Mouse (Mus musculus): ENCODE data around the gene Grk6. TPM values are rescaled to one million over a fixed set of nuclear protein-coding genes. Genes with fewer than 3 reads are reported as not detected.

Gene Grk6
- total and polyA plus RNA-seq, 2 experiments from 2014 or later = 10.7 to 27.2 TPM

GRCm38 (mm10) chr13:55445361-55446091, 654 bp downstream of the Grk6 start:
- H3K27ac ChIP-seq (ENCODE audit: low read depth) = peak overlapping the region; percentile 89
- peak overlapping the region; percentile 74 for H3K4me3 ChIP-seq (ENCODE audit: low read depth, low read length)
- TF ChIP-seq CTCF (IDR thresholded peaks at IDR 0.05; ENCODE audit: low read depth) (no peak), EP300 (IDR thresholded peaks at IDR 0.05; ENCODE audit: low read depth) (no peak)
- under 1% methylated on average over 62 of the region's 66 CpGs for WGBS
- ATAC-seq (ENCODE audit: insufficient read depth, low read depth) (no peak), DNase-seq (ENCODE audit: low spot score) (no peak)
- H3K4me1 ChIP-seq (ENCODE audit: control insufficient read depth, insufficient read depth) = peaks cover 41% of the 10 kb centered on the region
- peak overlapping the region; percentile 81 for H3K4me2 ChIP-seq (ENCODE audit: low read depth, low read length)
- peak overlapping the region; percentile 78 for H3K9ac ChIP-seq (replicated peaks; ENCODE audit: low read depth, low read length)
- H3K27me3 ChIP-seq (ENCODE audit: control insufficient read depth, insufficient read depth, low read length) = no peaks in the 10 kb centered on the region
- H3K9me3 ChIP-seq (replicated peaks; ENCODE audit: control insufficient read depth, low read length) = no peaks in the 10 kb centered on the region
- H3K36me3 ChIP-seq (replicated peaks; ENCODE audit: control insufficient read depth, insufficient read depth, low read length) = peaks cover 5% of the 10 kb centered on the region; the same call in 1 of the 2 replicates

DNA sequence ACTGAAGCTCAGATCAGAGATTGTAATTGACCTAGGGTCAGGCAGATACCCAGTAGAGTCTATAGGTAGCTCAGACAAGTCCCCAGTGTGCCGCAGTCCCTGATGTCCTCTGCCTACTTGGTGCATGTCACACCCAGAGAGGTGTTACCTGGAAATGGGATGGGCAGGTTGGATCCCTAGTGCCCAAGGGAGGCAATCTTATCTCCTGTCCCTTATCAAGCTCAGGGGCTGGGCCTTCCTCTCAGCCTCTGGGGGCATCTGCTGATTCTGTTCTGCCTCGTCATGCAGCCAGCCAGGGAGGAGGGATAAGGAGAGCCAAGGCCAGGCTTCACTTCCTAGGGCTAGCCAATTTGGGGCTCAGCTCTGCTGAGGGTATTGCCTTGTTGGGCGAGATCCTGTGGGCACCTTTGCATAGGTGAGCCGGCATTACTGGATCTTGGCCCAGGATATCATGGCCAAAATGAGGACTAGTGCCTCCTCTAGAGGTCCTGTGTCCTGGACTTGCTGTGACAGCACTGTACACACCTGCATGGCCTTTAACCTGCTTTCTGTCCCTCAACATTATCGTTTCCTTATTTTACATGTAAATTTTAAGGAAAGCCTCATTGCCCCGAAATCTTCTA, 1.7 kb downstream of the Grk6 start:
- ATAC-seq (ENCODE audit: insufficient read depth, low read depth) = no peak
- peak overlapping the region; percentile 78; the same call in 1 of the 2 replicates for H3K9ac ChIP-seq (replicated peaks; ENCODE audit: low read depth, low read length)
- peak overlapping the region; percentile 74 for H3K4me3 ChIP-seq (ENCODE audit: low read depth, low read length)
- no peaks in the 10 kb centered on the region for H3K27me3 ChIP-seq (ENCODE audit: control insufficient read depth, insufficient read depth, low read length)
- no peak for TF ChIP-seq CTCF (IDR thresholded peaks at IDR 0.05; ENCODE audit: low read depth)
- no peak for TF ChIP-seq EP300 (IDR thresholded peaks at IDR 0.05; ENCODE audit: low read depth)
- H3K36me3 ChIP-seq (replicated peaks; ENCODE audit: control insufficient read depth, insufficient read depth, low read length) = peaks cover 15% of the 10 kb centered on the region
- WGBS = 70% methylated on average over 6 of the region's 6 CpGs
- H3K4me1 ChIP-seq (ENCODE audit: control insufficient read depth, insufficient read depth) = peaks cover 50% of the 10 kb centered on the region
- no peak for DNase-seq (ENCODE audit: low spot score)
- peak overlapping the region; percentile 81 for H3K4me2 ChIP-seq (ENCODE audit: low read depth, low read length)
- H3K9me3 ChIP-seq (replicated peaks; ENCODE audit: control insufficient read depth, low read length) = no peaks in the 10 kb centered on the region
- H3K27ac ChIP-seq (ENCODE audit: low read depth) = no peak overlapping the region

GRCm38 (mm10) chr13:55447543-55447943, 2.7 kb downstream of the Grk6 start:
- 38% methylated on average over 3 of the region's 3 CpGs for WGBS
- Histone ChIP-seq H3K27me3 (ENCODE audit: control insufficient read depth, insufficient read depth, low read length) (no peaks in the 10 kb centered on the region), H3K4me1 (ENCODE audit: control insufficient read depth, insufficient read depth) (peaks cover 57% of the 10 kb centered on the region), H3K4me3 (ENCODE audit: low read depth, low read length) (no peak overlapping the region), H3K36me3 (replicated peaks; ENCODE audit: control insufficient read depth, insufficient read depth, low read length) (peaks cover 25% of the 10 kb centered on the region), H3K4me2 (ENCODE audit: low read depth, low read length) (peak overlapping the region; percentile 81; the same call in 1 of the 2 replicates), H3K9me3 (replicated peaks; ENCODE audit: control insufficient read depth, low read length) (no peaks in the 10 kb centered on the region), H3K9ac (replicated peaks; ENCODE audit: low read depth, low read length) (no peak overlapping the region), H3K27ac (ENCODE audit: low read depth) (no peak overlapping the region; the same call in 1 of the 2 replicates)
- TF ChIP-seq CTCF (IDR thresholded peaks at IDR 0.05; ENCODE audit: low read depth) (no peak), EP300 (IDR thresholded peaks at IDR 0.05; ENCODE audit: low read depth) (no peak)
- ATAC-seq (ENCODE audit: insufficient read depth, low read depth) (no peak), DNase-seq (ENCODE audit: low spot score) (no peak)

DNA sequence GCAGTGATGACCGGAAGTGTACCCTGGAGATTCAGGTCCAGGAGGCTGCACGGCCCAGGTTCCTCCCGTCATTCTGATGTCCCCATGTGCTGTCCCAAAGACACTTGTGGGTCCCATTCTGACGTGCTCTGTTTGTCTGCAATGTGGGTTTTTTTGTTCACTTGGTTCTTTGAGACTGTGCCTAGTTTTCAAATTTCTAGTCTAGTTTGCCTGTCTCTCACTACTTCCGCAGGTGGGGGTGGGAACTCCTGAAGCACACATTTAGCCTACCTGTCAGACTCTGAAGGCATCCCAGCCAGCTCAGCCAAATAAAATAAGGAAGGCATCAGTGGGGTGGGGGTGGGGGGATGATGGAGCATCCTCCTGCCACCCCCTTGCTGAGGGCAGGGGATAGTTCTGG, 3.3 kb downstream of the Grk6 start:
- DNase-seq (ENCODE audit: low spot score) (no peak), ATAC-seq (ENCODE audit: insufficient read depth, low read depth) (no peak)
- Histone ChIP-seq H3K27ac (ENCODE audit: low read depth) (no peak overlapping the region), H3K4me2 (ENCODE audit: low read depth, low read length) (no peak overlapping the region), H3K9ac (replicated peaks; ENCODE audit: low read depth, low read length) (no peak overlapping the region), H3K4me3 (ENCODE audit: low read depth, low read length) (no peak overlapping the region), H3K27me3 (ENCODE audit: control insufficient read depth, insufficient read depth, low read length) (no peaks in the 10 kb centered on the region), H3K36me3 (replicated peaks; ENCODE audit: control insufficient read depth, insufficient read depth, low read length) (peaks cover 31% of the 10 kb centered on the region), H3K9me3 (replicated peaks; ENCODE audit: control insufficient read depth, low read length) (no peaks in the 10 kb centered on the region), H3K4me1 (ENCODE audit: control insufficient read depth, insufficient read depth) (peaks cover 57% of the 10 kb centered on the region)
- 86% methylated on average over 5 of the region's 5 CpGs for WGBS
- TF ChIP-seq EP300 (IDR thresholded peaks at IDR 0.05; ENCODE audit: low read depth) (no peak), CTCF (IDR thresholded peaks at IDR 0.05; ENCODE audit: low read depth) (no peak)

GRCm38 (mm10) chr13:55449205-55449604, 4.3 kb downstream of the Grk6 start:
- Histone ChIP-seq H3K27ac (ENCODE audit: low read depth) (no peak overlapping the region), H3K27me3 (ENCODE audit: control insufficient read depth, insufficient read depth, low read length) (no peaks in the 10 kb centered on the region), H3K9me3 (replicated peaks; ENCODE audit: control insufficient read depth, low read length) (no peaks in the 10 kb centered on the region), H3K36me3 (replicated peaks; ENCODE audit: control insufficient read depth, insufficient read depth, low read length) (peaks cover 41% of the 10 kb centered on the region), H3K4me1 (ENCODE audit: control insufficient read depth, insufficient read depth) (peaks cover 52% of the 10 kb centered on the region), H3K4me2 (ENCODE audit: low read depth, low read length) (no peak overlapping the region), H3K4me3 (ENCODE audit: low read depth, low read length) (no peak overlapping the region), H3K9ac (replicated peaks; ENCODE audit: low read depth, low read length) (no peak overlapping the region)
- no peak for TF ChIP-seq EP300 (IDR thresholded peaks at IDR 0.05; ENCODE audit: low read depth)
- no peak for TF ChIP-seq CTCF (IDR thresholded peaks at IDR 0.05; ENCODE audit: low read depth)
- WGBS = 86% methylated on average over 9 of the region's 9 CpGs
- ATAC-seq (ENCODE audit: insufficient read depth, low read depth) = no peak
- DNase-seq (ENCODE audit: low spot score) = no peak

Measured in heart, postnatal 0 days (tissue).